Mouse (Mus musculus) thymus, postnatal 4 days (tissue): Measurements from ENCODE around the gene Dpep3.
A peak's percentile ranks its signal among the peaks of the same experiment; 100 is the strongest.

Experiments used
- DNase-seq: peaks from one replicate; pipeline ENCODE4 v3.0.0; 2021

Gene Dpep3

GRCm38 (mm10) chr8:105933762-105934161 is 45.5 kb downstream of the Dpep3 start, which contains the start of gene Ctrl:
Gene Ctrl (minus strand): TSS chr8:105933862.
- no peak for DNase-seq

- DNase-seq: no peak
Measured at GRCm38 (mm10) chr8:105932525-105932924, 46.7 kb downstream of the Dpep3 start.

- no peak for DNase-seq
Measured at GRCm38 (mm10) chr8:105931271-105931670, 48.0 kb downstream of the Dpep3 start.

GRCm38 (mm10) chr8:105930602-105931001 is 48.6 kb downstream of the Dpep3 start:
- peak; percentile 97 for DNase-seq

GRCm38 (mm10) chr8:105925123-105925522 is 54.1 kb downstream of the Dpep3 start:
- no peak for DNase-seq
